Mouse (Mus musculus) liver, adult 2 months (tissue): ENCODE results near the gene Limk2.

Experiments used
- CTCF ChIP-seq: fragments of 200-500 bp; IDR thresholded peaks from 2 replicates; pipeline ENCODE4 v1.5.1; 2011; ENCODE audit warnings: low read depth, low read length, control low read depth
- POLR2A ChIP-seq: fragments of 200-500 bp; IDR thresholded peaks from 2 replicates; pipeline ENCODE4 v1.6.1; 2011; ENCODE audit warnings: low read length, control low read depth; ENCODE audit not compliant: insufficient read depth; ENCODE audit errors: extremely low read depth

- TF ChIP-seq CTCF (no peak), POLR2A (no peak)
Measured at GRCm38 (mm10) chr11:3334141-3334710, 74.8 kb downstream of the Limk2 start.
